Mouse (Mus musculus) frontal cortex, adult 2 months (tissue): Measurements from ENCODE around the gene Vmn2r45. TPM values are rescaled to one million over a fixed set of nuclear protein-coding genes. Genes with fewer than 3 reads are reported as not detected.
"Not testable (repeated sequence)": the region's sequence is repeated elsewhere in the genome, so short reads cannot be mapped to it uniquely, and the experiment has no call there.

Source experiments
- DNase-seq, 2 experiments: peaks; one replicate each; pipeline ENCODE4 v3.0.0; 2022; ENCODE audit warnings: low spot score in 1 of 2; ENCODE audit errors: extremely low spot score in 1 of 2
- polyA plus RNA-seq: library from polyadenylated mRNA; depleted of rRNA; stranded (reverse); fragments of >200 nt; gene quantifications from 2 replicates; pipeline ENCODE4 v1.2.3, GENCODE M21; 2012; rRNA removed

Vmn2r45 gene
- not detected in 2 replicates for polyA plus RNA-seq

DNA sequence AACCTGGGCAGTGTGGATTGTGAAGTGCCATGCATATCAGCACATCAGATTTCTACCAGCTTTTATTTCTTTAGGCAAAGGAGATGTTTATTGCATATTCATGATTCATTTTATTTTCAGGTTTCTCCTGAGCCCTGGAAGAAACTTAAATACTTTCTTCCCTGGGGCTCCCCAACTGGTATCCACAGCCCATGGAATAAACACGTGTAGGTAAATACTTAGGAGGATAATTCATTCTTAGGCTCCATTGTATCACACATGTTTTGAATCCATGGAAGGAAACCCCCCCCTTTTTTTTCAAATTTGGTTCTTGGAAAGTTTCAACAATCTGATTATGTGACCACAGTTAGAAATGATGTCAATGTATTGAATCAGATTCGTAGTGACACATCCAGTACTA is at the start of gene Vmn2r45:
TSS of gene Vmn2r45 (minus strand) at position 101 of the 400 bp plus-strand sequence.
- not testable (repeated sequence) for DNase-seq

Other genes with a start within 250 kb of the Vmn2r45 start
- not detected in 2 replicates for gene Vmn2r43, start 228.5 kb downstream of the Vmn2r45 start, polyA plus RNA-seq
- gene Vmn2r44, start 105.7 kb downstream of the Vmn2r45 start, polyA plus RNA-seq = not detected in 2 replicates